Mouse (Mus musculus) frontal cortex, postnatal 25 days (tissue): ENCODE results near the gene Klrb1b.
"Not testable (repeated sequence)": the region's sequence is repeated elsewhere in the genome, so short reads cannot be mapped to it uniquely, and the experiment has no call there.

ENCODE experiments used
- DNase-seq, 2 experiments: peaks; one replicate each; pipeline ENCODE4 v3.0.0; 2022; ENCODE audit warnings: low spot score in 2 of 2

Klrb1b gene

DNA sequence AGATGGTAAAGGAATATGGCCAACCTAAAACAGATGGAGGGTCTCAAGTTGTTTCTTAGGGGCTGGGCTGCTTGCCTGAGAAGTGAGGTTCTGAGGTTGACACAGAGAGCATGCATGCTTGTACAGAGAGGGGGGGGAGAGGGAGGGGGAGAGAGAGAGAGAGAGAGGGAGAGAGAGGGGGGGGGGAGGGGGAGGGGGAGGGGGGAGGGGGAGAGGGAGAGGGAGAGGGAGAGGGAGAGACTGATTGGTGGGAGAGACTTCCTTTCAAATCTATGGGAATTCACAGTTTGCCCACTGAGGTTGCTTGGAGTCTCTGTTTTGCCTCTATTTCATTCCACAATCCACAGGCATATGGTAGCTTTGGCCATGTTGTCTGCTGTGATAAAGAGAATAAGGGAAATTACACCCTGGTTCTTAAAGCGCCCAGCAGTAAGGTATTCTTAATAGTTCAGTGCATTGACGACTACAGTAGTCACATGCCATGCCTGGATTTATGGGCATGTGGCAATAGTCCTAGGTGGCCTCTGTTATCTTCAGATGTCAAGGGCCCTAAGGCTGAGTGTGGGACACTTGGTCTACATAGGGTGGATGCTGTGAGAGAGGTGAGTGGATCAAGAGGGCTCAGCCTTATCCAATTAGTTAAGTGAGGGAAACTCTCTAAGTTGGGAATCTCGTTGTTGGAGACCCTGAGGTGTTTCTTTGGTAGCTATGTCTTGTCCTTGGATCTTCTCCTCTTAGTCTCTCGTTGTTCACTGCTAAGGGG, 15.4 kb upstream of the Klrb1b start:
- no peak for DNase-seq

DNA sequence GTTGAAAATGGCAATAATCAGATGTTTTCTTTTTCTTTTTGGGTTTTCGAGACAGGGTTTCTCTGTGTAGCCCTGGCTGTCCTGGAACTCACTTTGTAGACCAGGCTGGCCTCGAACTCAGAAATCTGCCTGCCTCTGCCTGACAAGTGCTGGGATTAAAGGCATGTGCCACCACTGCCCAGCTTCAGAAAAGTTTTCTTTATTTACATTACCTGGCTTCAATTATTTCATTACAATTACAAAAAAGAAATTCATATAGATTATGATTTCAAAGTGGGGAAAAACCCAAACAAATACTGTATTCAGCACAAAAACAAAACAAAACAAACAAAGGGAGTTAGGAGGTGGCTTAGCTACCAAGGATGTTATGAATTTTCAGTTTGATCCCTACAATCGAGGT, 14.5 kb upstream of the Klrb1b start:
- not testable (repeated sequence) for DNase-seq

DNA sequence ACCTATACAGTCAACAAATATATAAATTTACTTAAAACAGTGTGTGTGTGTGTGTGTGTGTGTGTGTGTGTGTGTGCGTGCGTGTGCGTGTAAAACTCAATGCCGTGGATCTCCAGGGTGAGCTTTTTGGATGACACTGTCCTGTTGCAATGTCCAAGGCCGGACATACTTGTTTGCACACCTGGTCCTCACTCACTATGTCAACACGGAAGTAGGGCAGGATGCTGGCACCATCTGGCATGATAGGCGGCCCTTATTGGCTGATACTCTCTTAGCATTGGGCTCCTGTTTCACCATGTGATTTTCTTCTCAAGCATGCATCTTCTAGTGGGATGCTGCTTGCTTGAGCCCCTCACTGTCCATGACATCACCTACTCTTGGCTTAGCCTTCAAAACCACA, 13.8 kb upstream of the Klrb1b start:
- no peak for DNase-seq

DNA sequence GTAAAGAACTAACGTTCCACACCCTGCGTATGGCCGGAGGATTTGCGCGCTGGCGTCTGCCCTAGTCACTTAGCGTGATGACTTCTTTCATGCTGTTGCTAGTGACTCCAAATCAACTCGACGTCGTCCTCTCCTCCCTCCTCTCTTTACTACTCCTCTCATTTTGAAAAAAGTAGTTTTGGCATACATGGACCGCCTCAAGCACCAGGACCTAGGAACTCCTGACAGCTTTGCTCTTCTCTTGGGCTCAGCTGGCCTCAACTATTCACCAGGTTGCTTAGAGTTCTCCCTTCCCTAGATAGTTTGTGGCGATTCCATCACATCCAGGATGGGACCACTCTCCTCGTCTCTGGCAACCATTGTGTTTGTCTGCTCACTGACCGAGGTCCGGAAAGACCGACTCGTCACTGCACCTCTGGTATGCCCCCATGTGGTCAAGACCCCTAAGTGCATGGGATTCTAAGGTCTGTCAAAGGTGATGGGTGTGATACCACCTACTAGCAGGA, 13.2 kb upstream of the Klrb1b start:
- DNase-seq = peak in 1 of 2 experiments; percentile 71

DNA sequence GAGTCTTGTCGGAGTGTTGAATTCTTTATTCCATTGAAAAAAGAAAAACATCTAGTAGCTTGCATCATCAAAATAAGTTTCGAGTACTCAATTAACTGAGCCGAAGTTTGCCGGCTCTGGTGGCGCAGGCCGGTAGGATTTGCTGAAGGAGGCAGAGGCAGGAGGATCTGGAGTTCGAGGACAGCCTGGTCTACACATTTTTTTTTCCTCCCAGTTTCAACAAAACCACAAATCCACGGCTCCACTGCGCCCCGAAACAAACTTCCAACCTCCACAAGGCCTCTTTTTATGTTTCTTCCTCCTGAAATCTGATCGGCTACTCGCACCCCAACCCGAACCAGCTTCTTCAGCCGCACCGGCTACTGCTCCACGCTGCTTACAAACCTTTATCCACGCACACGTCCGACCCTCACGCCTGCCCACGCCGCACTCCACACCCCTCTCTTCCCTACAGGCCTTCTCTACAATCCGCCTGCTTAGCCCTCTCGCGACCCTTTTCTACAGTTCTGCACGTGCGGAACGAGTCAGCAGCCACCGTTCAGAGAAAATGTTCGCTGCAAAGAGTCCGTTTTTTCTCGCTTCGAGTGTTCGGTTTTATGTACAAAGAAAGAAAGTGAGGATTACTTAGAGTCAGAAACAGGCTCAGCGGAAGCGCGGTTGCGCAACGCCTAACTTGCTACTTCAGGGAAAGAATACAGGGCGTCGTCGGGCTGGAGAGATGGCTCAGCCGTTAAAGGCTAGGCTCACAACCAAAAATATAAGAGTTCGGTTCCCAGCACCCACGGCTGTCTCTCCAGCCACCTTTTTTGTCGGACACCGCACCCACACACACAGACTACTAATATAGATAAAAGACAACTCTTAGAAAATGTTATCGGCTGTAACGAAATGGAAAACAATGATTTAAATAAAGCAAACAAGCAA, 12.5 kb upstream of the Klrb1b start:
- DNase-seq = peak; percentile 90 to 93

DNA sequence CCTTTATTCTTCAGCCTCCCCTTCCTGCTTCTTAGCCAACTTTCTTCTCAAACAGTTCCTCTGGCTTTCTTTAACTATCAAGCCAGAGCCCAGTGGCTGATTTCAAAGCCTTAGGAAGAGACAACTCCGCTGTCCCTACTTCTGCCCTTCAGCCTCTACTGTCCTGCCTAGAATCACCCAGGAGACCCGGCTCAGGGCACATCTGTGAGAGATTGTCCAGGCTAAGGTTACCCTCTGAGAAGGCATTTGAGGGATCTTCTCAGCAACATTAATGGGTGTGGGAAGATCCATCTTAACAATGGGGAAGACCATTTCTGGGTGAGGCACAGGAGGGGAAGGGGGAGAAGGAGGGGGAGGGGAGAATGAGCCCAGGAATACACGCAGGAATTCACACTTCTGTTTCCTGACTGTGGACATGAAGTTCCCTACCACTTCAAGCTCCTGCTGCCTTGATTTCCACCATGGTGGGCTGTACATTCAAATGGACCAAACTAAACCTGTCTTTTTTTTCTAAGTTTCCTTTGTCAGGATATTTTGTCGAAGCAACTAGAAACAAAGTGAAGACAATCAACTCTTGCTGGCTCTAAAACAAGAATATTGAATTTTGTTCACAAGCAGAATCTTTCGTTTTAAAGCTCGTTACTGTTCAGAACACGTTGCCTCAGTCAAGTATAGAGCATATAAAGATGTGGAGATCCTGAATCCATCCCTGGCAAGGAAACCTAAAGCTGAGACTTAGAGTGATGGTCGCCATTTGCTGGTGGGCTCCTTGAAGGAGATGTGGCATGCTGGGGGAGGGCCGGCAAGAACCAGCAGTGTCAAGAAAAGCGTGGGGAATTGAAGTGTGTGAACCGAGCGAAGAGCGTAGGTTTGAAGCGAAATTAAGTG, 11.6 kb upstream of the Klrb1b start:
- DNase-seq = no peak

DNA sequence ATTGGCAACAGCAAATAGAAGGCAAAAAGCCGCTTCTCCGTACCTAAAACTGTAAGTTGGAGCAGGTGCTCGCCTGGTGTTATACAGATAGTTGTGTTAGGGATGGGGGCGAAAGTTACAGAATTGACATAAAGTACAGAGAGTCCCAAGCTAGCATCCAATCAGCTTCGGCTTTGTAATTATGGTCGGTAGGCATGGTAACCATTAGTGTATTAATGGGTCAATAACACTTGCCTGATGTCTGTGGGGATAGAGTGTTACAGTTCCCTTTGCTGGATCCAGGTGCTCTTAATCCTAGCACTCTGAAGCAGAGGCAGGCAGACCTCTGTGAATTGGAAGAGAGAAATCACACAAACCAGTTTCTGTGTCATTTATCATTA, 10.8 kb upstream of the Klrb1b start:
- DNase-seq = no peak

DNA sequence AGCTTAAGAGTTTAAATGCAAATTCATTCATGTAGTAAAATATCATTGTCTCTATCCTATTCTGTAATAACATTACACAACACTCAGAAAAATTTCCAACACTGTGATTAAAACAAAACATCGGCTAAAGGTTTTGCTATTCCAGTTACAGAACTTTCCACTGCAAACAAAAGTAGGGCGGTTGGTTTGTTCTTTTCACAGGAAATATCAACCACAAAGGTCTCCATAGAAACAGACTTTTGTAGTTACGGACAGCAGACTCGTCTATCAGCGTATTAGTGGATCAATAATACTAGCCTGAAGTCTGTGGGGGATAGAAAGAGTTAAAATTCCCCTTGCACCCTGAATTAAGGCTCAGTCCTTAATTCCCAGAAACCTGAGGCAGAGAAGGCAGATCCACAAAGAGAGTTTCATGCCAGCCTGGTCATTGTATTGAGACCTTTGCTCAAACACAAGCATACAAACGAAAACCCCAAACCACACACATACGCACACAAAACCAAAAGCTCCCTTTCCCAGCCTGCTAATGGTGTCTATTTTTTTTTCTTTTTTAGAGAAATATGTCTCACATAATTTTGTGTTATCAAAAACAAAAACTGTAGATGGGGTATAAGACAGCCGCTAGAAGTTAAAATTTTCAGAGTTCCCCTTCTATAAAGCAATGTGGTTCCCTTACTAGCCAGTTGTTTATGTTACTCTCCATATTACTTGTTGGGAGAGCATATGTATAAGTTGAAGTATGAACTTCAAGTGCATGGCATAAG, 10.2 kb upstream of the Klrb1b start:
- no peak for DNase-seq

DNA sequence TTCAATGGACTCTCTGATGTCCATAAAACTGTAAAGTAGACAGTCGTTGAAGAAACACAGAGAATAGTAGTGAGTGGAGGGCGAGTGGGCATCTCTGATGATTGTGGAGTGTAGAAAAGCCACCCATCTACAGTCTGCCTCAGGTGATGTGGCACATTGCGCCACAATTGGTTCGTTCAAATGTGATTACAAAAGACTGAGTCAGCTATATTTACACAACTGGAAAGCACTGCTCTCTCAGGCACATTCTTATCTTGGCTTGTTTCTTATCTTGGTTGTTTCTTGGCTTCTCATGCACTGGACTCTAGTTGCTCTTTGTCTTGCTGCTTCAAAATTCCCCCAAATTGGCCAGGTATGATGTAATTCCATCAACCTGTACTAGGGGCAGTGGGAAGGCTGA, 9.4 kb upstream of the Klrb1b start:
- no peak for DNase-seq

DNA sequence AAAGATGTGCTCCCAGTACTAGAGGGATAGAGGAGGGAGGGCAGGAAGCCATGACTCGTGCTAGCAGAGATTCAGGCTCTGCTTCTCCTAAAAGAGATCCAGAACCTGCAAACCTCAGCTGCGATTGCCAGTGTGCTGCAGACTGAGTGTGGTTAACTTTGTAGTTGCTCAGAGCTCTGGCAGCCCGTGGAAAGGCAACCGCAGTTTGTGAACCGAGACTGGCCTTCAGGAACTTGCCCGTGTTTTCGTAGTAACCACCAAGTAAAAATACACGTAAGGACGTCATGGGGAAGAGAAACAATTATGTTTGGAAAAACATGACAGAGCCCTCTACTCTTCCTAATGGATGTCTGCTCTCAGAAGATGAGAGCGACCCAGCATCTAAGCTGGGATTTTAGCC, 6.9 kb upstream of the Klrb1b start:
- no peak for DNase-seq

DNA sequence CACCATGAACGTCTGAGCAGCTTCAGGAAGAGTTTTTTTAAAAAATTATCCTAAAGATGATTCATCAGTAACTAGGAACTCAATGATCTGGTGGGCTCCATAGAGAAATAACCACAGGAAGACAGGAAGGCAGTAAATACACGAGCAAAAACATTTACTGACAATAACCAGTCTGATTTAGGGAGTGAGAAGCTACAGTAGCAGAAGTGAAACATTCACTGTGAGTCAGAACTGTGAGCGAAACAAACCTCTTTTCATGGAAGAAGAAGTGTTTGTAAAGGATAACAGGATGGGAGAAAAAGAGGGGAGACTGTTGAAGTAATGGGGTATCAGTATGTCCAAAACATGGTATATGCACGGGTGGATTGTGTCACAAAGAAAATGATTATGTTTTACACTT, 3.7 kb upstream of the Klrb1b start:
- DNase-seq = no peak

DNA sequence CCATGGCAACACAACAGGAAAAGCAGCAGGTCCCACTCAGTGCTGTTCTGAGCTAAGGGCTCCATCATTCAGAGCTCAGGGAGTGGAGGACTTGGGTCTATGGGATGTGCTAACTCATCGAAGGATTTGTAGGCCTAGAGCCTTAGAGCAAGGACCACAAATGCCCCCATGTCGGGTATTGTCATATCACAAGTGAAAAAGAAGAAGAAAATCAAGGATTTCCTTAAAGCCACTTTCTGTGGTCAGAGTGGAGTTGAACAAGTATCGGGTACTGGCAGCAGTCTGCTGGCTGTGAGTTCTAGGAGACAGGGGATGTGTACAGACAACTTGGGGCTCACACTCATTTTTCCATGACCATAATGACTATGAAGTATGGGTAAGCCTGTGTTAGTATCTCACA, 650 bp upstream of the Klrb1b start:
- DNase-seq = no peak

DNA sequence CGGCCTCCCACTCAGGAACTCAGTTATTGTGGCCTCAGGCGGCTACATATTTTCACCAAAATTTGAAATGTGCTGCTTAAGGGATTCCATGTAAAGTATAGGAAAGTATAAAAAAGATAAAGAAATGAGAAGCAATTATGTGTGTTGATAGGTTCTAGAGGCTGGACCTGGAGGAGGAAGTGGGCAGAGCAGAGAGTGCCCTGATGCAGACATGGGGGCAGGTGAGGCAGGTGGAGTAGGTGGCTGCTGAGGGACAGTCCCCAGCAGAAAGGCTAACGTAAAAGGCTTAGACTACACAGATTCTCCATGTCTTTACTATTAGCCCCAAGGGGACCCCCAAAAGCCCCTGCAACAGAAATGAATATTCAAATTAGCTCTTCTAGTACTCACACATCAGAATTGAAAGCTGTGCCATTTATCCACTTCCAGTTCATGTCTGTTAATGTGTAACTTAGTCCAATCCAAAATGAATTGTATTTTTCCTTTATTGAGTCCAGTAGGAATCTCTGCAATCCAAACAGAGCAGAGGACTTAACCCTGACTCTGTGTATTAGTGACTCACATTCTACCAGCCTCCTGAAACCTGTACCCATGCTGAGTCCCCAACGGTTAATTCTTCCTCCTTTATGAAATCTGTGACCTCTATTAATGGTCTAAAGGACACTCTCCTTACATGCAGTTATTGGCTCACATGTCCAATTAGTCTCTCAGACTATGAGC, 7.9 kb downstream of the Klrb1b start:
- DNase-seq = no peak

DNA sequence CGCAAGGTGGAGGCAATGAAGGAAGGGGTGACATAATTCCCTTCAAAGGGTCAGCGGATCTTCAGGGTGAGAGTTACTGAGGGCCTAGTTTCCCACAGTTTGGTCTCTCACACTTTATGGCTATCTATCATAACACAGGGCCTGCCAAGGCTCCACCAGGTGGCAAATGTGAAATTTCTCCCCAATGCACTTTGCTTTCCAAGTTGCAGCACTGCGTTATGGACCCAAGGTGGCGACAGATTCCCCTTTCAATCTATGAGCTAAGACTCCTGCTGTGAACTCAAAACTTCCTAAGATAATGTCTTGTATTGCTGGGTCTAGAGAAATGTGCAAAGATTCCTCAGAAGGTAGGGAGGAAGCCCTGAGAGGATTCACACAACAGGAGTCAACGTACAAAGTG, 17.6 kb downstream of the Klrb1b start:
- DNase-seq = no peak

DNA sequence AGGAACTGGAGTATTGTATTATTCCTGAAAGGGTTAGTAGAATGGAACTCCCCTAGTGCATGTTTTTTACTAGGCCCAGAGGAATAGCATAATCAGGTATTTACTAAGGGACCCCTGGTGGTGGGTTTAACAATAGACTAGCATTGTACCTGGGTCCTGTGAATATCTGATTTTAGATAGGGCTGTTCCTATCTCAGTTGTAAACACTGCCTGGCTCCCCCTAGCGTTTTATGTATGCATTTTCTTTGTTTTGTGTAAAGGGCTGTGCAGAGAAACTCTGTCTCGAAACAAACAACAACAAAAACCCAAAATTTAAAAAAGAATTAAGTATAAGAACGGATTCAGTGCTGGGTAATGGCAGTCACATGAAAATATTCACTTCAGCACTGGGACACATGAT, 19.1 kb downstream of the Klrb1b start:
- no peak for DNase-seq

DNA sequence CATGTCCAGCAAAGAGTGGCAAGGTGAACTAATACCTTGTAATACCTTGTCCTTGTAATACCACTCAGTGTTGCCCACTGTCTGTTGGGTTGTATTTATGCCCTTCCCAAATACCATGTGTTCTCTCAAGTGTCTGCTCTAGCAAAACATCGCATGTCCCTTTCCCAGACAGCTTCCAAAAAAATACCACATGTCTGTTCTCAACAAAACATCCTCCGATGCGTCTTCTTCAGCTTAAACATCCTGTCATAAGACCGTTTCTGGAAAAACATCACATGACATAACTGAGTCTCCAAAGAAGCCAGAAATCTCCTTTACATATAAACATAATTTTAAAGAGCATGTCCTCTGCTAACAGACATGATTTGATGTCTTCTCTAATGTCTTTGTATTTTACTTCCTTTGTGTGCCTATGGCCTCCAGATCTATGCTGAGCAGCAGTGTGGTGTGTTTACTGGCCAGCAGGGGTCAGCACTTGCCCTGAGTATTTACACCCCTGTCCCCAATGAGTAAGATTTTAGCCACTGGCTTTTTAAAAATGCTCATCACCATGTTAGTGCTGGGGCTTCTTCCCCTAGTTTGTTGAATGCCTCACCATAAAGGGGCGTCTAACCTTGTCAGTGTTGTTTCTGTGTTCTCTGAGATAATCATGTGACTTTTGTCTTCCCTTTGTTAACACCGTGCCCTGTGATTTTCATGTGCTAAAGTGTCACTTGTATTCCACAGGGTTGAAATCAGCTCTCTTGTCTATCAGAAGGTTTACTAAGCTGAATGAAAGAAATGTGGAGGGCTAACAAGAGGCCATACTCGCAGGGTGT, 21.1 kb downstream of the Klrb1b start:
- DNase-seq = peak in 1 of 2 experiments; percentile 26

DNA sequence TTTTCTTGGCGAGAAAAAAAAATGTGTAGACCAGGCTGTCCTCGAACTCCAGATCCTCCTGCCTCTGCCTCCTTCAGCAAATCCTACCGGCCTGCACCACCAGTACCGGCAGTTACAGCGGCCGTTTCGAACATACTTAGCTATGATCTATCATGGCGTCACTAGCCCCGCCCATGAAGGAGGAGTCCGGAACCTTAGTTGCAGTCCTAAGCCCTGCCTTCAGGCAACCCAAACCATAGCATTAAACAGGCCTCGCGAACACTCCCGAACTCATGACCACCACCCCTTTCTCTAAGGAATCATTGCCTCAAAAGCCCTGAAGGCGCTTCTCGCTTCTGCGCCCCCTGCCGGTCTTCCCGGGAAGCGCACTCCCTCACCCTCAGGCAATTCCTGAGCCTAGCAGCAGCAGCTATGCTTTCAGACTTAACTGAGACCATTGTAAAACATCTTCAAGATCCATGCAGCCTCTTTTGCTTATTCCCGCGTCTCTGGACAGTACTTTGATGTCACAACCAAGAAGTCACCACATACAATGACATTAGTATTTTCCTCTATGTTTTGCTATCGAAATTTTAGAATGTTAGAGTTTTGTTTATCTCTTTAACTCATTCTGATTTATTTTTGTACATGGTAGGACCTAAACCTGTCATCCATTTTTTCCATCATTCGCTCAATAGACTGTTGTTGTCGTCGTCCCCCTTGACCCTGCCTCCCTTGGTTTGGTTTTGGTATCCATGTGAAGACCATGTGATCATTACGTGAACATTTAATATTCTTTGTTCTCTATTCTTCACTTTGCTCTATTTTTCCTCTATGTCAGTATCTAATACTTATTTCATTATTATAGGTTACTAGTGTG, 22.9 kb downstream of the Klrb1b start:
- peak; percentile 98 for DNase-seq

DNA sequence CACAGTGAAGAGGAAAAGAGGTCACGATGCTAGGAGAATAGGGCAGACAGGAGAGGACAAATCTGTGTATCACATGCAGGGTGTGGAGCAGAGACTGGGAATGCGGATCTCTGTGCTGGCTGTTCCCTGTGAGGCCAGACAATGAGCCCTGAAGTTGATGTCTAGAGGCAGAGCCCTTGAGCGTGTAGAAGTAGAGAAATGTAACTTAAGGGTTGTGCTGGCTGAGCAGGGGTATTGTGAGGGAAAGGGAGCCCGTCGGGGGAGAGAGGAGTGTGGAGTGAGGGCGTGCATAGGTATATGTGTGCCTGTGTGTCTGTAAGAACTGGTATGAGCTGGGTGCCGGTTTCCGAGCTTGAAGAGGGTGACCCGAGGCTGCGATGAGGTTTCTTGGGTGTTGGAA, 23.6 kb downstream of the Klrb1b start:
- peak; percentile 35 to 40 for DNase-seq

DNA sequence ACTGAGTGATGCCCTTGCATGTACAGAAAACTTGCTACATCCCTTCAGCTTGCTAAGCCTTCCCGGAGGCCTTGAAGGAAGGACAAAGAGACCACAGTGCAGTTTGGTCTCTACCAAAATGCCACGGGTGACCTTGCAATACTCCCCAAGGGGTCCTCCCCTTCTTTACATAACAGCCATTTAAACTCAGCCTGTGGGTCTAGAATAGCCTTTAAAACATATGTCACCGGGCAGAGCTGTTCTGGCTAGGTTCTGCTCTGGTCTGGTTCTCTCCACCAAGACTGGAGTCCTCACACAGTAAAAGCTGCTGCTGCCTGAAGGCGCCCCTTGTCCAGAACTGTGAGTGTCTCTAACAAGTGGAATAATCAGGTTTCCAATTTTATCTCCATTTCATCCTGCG, 25.4 kb downstream of the Klrb1b start:
- DNase-seq = not testable (repeated sequence)
